Mouse (Mus musculus) liver, embryonic 14.5 days (tissue): ENCODE measurements at regions not wholly inside any gene's neighbourhood (a gene's known extent, or its start where the extent isn't known, plus 50 kb on each side); places are given as distances from the start of the nearest gene placed in this dataset.

Experiments used
- ATAC-seq: fragments of 200-750 bp; cut with Nextera tagmentation; 2 replicates; pipeline ENCODE4 v1.8.0; 2017; ENCODE audit warnings: moderate number of reproducible peaks, mild to moderate bottlenecking, moderate library complexity; ENCODE audit not compliant: insufficient read depth
- DNase-seq, 3 experiments: peaks; one replicate each; pipeline ENCODE4 v3.0.0-alpha.2; 2012 to 2013; ENCODE audit warnings: low read depth in 3 of 3, low spot score in 3 of 3
- H3K27ac ChIP-seq: fragments of 300-500 bp; sonication (generic); 2 replicates; pipeline ENCODE4 v1.5.1; 2014; ENCODE audit warnings: moderate library complexity, mild to moderate bottlenecking, control low read depth, inconsistent platforms
- H3K27me3 ChIP-seq: fragments of 300-500 bp; sonication (generic); 2 replicates; pipeline ENCODE4 v1.6.1; 2014; ENCODE audit warnings: mild to moderate bottlenecking, low read length, moderate library complexity; ENCODE audit not compliant: control insufficient read depth, insufficient read depth
- H3K36me3 ChIP-seq: fragments of 300-500 bp; sonication (generic); replicated peaks from 2 replicates; pipeline ENCODE4 v1.6.1; 2014; ENCODE audit warnings: low read depth; ENCODE audit not compliant: control insufficient read depth, insufficient read depth
- H3K4me1 ChIP-seq, 2 experiments: fragments of 200-500 bp in 1 of 2; fragments of 300-500 bp in 1 of 2; sonication (generic) in 1 of 2; replicated peaks; 2 replicates each; pipeline ENCODE4 v1.6.1; 2012 to 2014; ENCODE audit warnings: antibody characterized with exemption in 1 of 2, inconsistent platforms in 1 of 2, low read length in 1 of 2; ENCODE audit not compliant: control insufficient read depth in 2 of 2, insufficient read depth in 2 of 2
- H3K4me2 ChIP-seq: fragments of 300-500 bp; sonication (generic); 2 replicates; pipeline ENCODE4 v1.6.1; 2014; ENCODE audit warnings: low read depth, mild to moderate bottlenecking, control low read depth, moderate library complexity
- H3K4me3 ChIP-seq, 2 experiments: fragments of 200-500 bp in 1 of 2; fragments of 300-500 bp in 1 of 2; sonication (generic) in 1 of 2; 2 replicates each; pipeline ENCODE4 v1.5.1; 2012 to 2014; ENCODE audit warnings: low read depth in 2 of 2, low read length in 2 of 2, mild to moderate bottlenecking in 2 of 2, control low read depth in 1 of 2, inconsistent platforms in 1 of 2, moderate library complexity in 1 of 2; ENCODE audit not compliant: insufficient read depth in 1 of 2
- H3K9ac ChIP-seq: fragments of 300-500 bp; sonication (generic); replicated peaks from 2 replicates; pipeline ENCODE4 v1.6.1; 2014; ENCODE audit warnings: mild to moderate bottlenecking, control low read depth, moderate library complexity
- H3K9me3 ChIP-seq: fragments of 300-500 bp; sonication (generic); 2 replicates; pipeline ENCODE4 v1.6.1; 2016; ENCODE audit warnings: low read length, mixed read lengths; ENCODE audit not compliant: control insufficient read depth
- CTCF ChIP-seq: IDR thresholded peaks from 2 replicates; pipeline ENCODE4 v1.5.1; 2016; ENCODE audit warnings: antibody characterized with exemption, low read depth, control low read depth
- EP300 ChIP-seq: IDR thresholded peaks from 2 replicates; pipeline ENCODE4 v1.6.1; 2016; ENCODE audit warnings: antibody characterized with exemption, low read depth
- WGBS: fragments of 180-500 bp; shearing (Covaris S2); extraction: QIAGEN DNeasy Blood & Tissue Kit; methylation state at CpG from one replicate; pipeline ENCODE4 v1.1.7; 2014; ENCODE audit not compliant: insufficient replicate concordance; 5-methylcytosine and 5-hydroxymethylcytosine counted together

DNA sequence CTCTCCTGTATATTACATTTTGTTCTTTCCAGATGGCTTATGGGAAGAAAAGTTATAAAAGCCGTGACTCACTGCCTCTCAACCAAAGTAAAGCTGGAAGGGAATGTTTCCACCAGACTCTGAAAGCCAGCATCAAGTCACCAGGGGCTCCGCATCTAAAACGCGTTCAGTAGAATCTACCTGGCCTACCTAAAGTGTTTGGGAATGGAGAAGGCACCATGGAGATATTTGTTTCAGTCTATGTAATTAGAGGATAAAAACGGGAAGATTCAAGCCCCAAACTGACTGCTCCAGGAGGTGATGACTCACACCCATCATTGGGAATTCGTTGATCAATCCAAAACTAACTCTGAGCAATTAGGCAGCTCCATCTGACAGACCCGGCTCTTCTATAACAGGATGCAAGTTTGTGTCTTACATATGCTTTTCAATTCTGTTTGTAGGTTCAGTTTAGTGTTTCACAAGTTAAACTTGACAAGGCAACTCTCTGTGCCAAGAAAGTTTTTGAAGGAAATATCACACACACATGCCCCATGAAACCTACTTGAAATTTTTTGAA is 84.8 kb upstream of the Grin2a start:
- Histone ChIP-seq H3K4me1 (no peaks in the 10 kb centered on the region), H3K9me3 (no peaks in the 10 kb centered on the region), H3K27ac (no peak overlapping the region), H3K27me3 (no peaks in the 10 kb centered on the region), H3K36me3 (no peaks in the 10 kb centered on the region), H3K4me3 (no peak overlapping the region), H3K9ac (no peak overlapping the region), H3K4me2 (no peak overlapping the region)
- 65% methylated on average over 7 of the region's 7 CpGs for WGBS
- DNase-seq (no peak), ATAC-seq (no peak)
- TF ChIP-seq EP300 (no peak), CTCF (no peak)

DNA sequence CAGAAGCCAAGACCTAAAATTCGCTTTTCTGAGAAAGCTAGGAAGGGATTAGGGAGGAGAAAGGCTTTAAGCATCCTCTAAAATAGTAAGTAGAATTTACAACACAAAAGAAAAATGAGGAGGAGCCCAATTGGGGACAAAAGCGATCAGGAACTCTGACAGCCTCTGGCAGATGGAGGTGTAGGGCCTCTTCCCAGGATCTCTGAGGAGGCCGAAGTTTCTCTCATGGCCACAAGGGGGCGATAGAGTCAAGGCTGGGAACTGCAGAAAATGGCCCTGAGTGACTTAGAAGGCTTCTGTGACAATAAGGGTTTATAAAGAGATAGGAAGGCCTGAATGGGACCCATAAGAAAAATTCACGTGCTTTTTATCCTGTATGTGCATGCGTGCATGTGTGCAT is 77.8 kb upstream of the Grin2a start:
- TF ChIP-seq EP300, result no peak
- peak; percentile 85 for TF ChIP-seq CTCF
- Histone ChIP-seq H3K4me1 (no peaks in the 10 kb centered on the region), H3K9me3 (no peaks in the 10 kb centered on the region), H3K27ac (no peak overlapping the region), H3K4me2 (no peak overlapping the region), H3K27me3 (no peaks in the 10 kb centered on the region), H3K4me3 (no peak overlapping the region), H3K9ac (no peak overlapping the region), H3K36me3 (no peaks in the 10 kb centered on the region)
- DNase-seq (peak in 2 of 3 experiments; percentile 3 to 20), ATAC-seq (no peak)
- WGBS, result 20% methylated on average over 6 of the region's 6 CpGs

DNA sequence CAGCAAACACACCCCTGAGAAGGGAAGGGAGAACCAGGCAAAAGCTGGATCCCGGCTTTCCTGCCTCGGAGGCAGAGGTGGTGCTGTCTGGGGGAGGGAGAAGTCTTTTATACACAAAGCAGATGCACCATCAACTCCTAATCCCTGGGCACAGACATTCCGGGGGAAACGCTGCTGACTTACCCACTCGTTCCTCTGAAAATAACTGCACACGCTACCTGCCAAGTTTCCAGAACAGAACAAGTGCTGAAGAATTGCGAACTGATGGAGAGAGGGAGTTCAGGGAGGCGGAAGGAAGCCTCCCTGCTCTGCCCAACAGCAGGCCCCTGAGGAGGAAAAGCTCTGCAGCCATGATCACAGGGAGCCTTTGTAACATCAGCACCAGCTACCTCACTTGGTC is 68.1 kb upstream of the Grin2a start:
- Histone ChIP-seq H3K4me1 (no peaks in the 10 kb centered on the region), H3K4me2 (no peak overlapping the region), H3K9me3 (no peaks in the 10 kb centered on the region), H3K36me3 (no peaks in the 10 kb centered on the region), H3K27me3 (no peaks in the 10 kb centered on the region), H3K27ac (no peak overlapping the region), H3K4me3 (no peak overlapping the region), H3K9ac (no peak overlapping the region)
- WGBS, result 57% methylated on average over 8 of the region's 8 CpGs
- DNase-seq, result no peak
- ATAC-seq, result no peak
- TF ChIP-seq CTCF (no peak), EP300 (no peak)

DNA sequence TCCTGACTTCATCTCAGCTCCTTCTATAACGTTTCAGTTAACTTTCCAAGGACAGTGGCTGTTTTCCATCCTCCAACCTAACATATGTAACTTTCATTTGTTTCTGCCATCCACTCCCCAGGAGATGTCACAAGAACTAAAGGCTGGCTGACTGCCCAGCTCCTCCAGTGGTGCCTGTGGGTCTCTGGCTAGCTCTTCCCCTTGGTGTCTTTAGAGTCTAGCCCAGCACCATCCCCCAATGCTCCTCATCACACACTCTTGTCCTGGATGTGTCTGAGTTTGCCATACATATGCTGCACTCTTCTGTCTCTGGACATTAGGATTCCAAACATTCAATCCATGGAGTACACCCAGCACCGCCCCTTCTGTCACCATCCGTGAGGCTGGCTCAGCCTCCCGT is 62.7 kb upstream of the Grin2a start:
- TF ChIP-seq EP300 (no peak), CTCF (no peak)
- H3K36me3 ChIP-seq, result no peaks in the 10 kb centered on the region
- H3K9me3 ChIP-seq, result no peaks in the 10 kb centered on the region
- WGBS, result 65% methylated on average over 4 of the region's 4 CpGs
- no peak overlapping the region for H3K27ac ChIP-seq
- H3K9ac ChIP-seq, result no peak overlapping the region
- DNase-seq (no peak), ATAC-seq (no peak)
- H3K4me3 ChIP-seq, result no peak overlapping the region
- H3K4me1 ChIP-seq, result no peaks in the 10 kb centered on the region
- no peaks in the 10 kb centered on the region for H3K27me3 ChIP-seq
- H3K4me2 ChIP-seq, result no peak overlapping the region
